Mouse (Mus musculus) bone marrow, adult 2 months (tissue): ENCODE measurements around the gene Col4a1. TPM values are rescaled to one million over a fixed set of nuclear protein-coding genes. Genes with fewer than 3 reads are reported as not detected.

Experiments
- H3K27ac ChIP-seq: fragments of 200-500 bp; 2 replicates; pipeline ENCODE4 v1.5.1; 2012; ENCODE audit warnings: low read depth, mild to moderate bottlenecking, control low read depth, inconsistent platforms, low read length; ENCODE audit not compliant: control insufficient read depth, poor library complexity, insufficient read depth
- H3K4me1 ChIP-seq: fragments of 200-500 bp; 2 replicates; pipeline ENCODE4 v1.6.1; 2011; ENCODE audit warnings: low read length; ENCODE audit not compliant: control insufficient read depth, insufficient read depth
- H3K4me3 ChIP-seq: fragments of 200-500 bp; replicated peaks from 2 replicates; pipeline ENCODE3; 2011; ENCODE audit warnings: mild to moderate bottlenecking, low read depth, low read length, control low read depth; ENCODE audit not compliant: control insufficient read depth
- CTCF ChIP-seq: fragments of 200-500 bp; IDR thresholded peaks from 2 replicates; pipeline ENCODE4 v1.5.1; 2011; ENCODE audit warnings: low read length, control low read depth; ENCODE audit not compliant: control insufficient read depth, insufficient read depth
- POLR2A ChIP-seq: fragments of 200-500 bp; IDR thresholded peaks from 2 replicates; pipeline ENCODE4 v1.6.1; 2011; ENCODE audit warnings: low read depth, mild to moderate bottlenecking, control low read depth, low read length, borderline replicate concordance; ENCODE audit not compliant: control insufficient read depth
- WGBS: fragments of 180-500 bp; shearing (Covaris S2); methylation state at CpG from one replicate; pipeline ENCODE4 v1.1.7; 2018; 5-methylcytosine and 5-hydroxymethylcytosine counted together
- polyA plus RNA-seq: library from polyadenylated mRNA; stranded (reverse); fragments of >200 nt; gene quantifications from 2 replicates; pipeline ENCODE4 v1.2.4, GENCODE M21; 2011; ENCODE audit warnings: low replicate concordance; ENCODE audit not compliant: missing spikeins, insufficient read depth, insufficient read length

The Col4a1 gene
- 6.7 and 12.7 TPM in 2 replicates for polyA plus RNA-seq

DNA sequence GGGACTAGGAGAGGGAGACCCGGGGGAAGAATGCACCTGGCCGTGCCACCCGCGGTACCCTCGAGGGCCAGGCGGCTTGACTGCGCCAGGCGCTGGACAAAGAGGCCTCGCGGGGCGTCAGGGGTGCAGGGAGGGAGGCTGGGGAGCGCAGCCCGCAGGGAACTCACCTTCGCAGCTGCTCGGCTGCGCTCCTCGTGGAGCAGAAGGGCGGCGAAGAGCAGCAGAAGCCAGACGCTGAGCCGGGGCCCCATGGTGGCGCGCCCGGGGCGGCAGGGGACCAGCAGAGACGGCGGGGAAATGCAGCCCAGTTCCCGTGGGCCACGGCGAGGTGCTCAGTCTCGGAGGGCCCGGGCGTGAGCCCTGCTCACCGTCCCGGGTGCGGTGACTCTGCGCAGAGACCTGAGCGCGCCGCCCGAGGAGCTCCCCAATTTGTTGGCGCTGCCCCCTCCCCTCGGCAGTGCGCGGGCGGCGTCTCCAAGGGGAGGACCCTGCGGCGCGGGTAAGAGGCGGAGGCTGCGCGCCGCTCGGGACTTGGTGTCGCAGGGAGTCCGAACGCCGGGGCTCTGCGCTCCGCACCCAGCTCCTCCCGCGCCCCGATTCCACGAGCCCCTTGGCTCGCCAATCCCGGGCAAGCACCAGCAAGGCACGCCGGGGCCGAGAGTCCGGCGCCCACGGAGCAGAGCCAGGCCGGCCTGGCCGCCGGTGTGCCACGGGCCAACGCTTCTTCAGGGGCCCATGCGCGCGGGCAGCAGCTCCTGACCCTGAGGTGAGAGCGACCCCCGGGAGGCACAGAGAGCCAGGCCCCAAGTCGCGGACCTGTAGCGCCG lies at the start of gene Col4a1, which contains the start of gene Col4a2:
TSS of gene Col4a1 (minus strand) at position 478 of the 827 bp plus-strand sequence.
TSS of gene Col4a2 (plus strand) at position 457 of the 827 bp plus-strand sequence.
- peak within 1 kb of the TSS; percentile 19 for H3K4me3 ChIP-seq
- no peaks in the 10 kb centered on the region for H3K4me1 ChIP-seq
- under 1% methylated on average over 86 of the region's 87 CpGs for WGBS
- no peak for TF ChIP-seq CTCF
- no peak for TF ChIP-seq POLR2A
- peak within 1 kb of the TSS; percentile 17; the same call in 1 of the 2 replicates for H3K27ac ChIP-seq

DNA sequence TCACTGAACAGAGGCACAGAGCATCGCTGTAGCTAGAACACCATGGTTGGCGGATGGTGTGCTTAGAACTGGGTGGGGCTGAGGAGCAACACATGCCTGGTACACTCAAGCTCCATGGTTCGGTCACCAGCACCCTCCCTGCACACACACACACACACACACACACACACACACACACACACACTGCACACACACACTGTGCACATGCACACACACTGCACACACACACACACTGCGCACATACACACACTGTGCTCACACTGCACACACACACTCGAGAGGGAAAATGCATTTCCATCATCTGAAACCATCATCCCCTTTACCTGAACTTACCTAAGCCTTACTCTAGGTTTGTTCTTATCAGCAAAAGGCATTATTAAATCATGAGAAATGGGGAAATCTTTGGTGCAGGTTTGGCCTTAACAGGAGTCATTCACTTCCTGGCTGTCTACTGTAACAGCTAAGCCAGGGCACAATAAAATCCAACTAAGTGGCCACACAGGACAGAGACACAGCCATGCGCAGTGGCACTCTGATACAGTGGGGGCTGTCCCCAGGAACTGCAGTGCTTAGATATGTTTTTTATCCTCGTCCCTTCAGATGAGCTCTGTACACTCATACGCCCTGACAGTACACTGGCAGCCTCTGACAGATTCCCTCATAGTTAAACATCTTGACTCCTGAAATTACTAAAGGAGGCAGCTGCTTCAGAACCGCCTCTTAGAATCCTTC lies 49.1 kb upstream of the Col4a1 start:
- H3K27ac ChIP-seq: no peak overlapping the region
- 66% methylated on average over 9 of the region's 9 CpGs for WGBS
- no peaks in the 10 kb centered on the region; the same call in 1 of the 2 replicates for H3K4me1 ChIP-seq
- no peak for TF ChIP-seq POLR2A
- TF ChIP-seq CTCF: no peak
- H3K4me3 ChIP-seq: no peak overlapping the region

DNA sequence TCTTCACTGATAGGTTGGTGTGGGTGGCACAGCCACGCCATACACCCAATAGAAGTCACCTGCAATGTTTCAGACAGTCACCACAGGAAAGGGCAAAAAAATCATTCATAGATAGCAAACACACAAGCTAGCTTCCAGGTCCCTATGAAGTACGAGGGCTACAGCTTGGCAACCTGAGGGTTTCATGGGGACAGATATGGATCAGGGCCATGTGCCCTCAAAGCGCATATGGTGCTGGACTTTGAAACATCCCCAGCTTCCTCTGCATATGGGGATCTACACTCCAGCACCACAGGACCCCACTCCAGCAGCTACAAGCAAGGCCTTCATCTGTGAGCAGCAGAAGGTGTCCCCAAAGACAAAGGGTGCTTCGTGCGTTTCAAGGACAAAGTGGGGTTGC lies 47.2 kb upstream of the Col4a1 start:
- TF ChIP-seq CTCF (no peak), POLR2A (no peak)
- no peak overlapping the region for H3K4me3 ChIP-seq
- no peak overlapping the region for H3K27ac ChIP-seq
- H3K4me1 ChIP-seq: no peaks in the 10 kb centered on the region; the same call in 1 of the 2 replicates
- WGBS: 81% methylated on average over 5 of the region's 5 CpGs

DNA sequence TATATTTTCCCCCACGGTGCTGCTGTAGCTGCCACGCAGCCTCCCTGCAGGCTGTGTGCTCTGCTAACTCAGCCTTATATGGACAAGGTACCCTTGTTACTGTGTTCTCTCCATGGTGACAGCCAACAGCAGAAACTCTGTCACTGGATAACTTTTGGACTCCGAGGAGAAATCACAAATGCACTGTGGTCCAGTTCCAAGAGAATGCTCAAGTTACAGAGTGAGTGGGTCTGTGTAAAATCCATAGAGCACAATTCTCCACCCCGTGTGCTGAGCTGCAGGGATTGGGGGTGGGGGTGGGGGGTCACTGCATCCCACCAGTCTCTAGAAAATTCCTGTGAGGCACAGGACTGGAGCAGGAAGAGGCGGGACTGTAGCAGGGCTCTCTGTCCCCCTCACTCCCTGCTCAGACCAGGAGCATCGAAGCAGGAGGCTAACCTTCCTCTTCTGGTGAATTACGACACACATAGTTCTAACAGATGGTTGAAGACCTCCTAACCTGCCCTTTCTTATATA lies 45.4 kb upstream of the Col4a1 start:
- TF ChIP-seq POLR2A: no peak
- no peak for TF ChIP-seq CTCF
- WGBS: 50% methylated on average over 7 of the region's 7 CpGs
- Histone ChIP-seq H3K4me3 (no peak overlapping the region), H3K27ac (no peak overlapping the region), H3K4me1 (no peaks in the 10 kb centered on the region; the same call in 1 of the 2 replicates)

DNA sequence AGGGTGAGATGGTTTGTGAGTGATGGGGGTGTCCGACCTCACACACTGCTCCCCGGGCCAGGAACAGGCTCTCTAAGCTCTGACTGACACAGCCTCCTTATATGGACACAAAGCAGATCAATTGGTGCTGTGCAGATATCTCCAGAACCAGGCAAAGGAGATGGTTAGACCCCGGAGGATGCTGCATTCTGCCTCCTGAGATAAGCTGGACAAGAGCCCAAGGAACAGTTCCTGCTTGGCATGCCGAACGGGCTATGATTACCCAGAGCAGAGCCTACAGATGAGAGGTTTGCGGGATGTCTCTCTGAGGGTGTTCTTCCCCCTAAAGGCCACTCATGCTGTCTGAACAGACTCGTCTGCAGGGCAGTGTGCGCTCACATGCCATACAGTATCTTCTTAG lies 44.1 kb upstream of the Col4a1 start:
- H3K4me3 ChIP-seq: no peak overlapping the region
- H3K27ac ChIP-seq: no peak overlapping the region
- TF ChIP-seq POLR2A: no peak
- TF ChIP-seq CTCF: no peak
- H3K4me1 ChIP-seq: no peaks in the 10 kb centered on the region; the same call in 1 of the 2 replicates
- WGBS: 47% methylated on average over 8 of the region's 8 CpGs

DNA sequence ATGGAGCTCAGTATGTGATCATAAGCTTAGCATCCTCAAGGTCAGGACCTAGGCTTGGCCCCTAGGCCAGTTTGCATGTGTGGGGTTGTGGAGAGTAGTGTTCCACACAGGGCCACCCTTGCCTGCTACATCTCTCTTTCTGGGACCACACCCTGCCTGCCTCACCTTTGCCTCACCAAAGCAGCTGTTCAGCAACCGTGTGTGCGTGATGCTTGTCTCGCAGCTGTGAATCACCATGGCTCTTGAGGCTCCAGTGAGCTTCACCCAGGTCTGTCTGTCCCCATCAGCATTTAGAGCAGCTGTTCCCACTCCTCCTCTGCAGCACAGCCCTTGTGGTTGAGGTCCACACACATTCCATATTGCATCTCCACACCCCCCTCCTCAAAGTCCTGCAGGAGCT lies 43.3 kb upstream of the Col4a1 start:
- no peak overlapping the region for H3K4me3 ChIP-seq
- no peaks in the 10 kb centered on the region for H3K4me1 ChIP-seq
- 84% methylated on average over 3 of the region's 3 CpGs for WGBS
- no peak for TF ChIP-seq POLR2A
- no peak for TF ChIP-seq CTCF
- no peak overlapping the region for H3K27ac ChIP-seq

DNA sequence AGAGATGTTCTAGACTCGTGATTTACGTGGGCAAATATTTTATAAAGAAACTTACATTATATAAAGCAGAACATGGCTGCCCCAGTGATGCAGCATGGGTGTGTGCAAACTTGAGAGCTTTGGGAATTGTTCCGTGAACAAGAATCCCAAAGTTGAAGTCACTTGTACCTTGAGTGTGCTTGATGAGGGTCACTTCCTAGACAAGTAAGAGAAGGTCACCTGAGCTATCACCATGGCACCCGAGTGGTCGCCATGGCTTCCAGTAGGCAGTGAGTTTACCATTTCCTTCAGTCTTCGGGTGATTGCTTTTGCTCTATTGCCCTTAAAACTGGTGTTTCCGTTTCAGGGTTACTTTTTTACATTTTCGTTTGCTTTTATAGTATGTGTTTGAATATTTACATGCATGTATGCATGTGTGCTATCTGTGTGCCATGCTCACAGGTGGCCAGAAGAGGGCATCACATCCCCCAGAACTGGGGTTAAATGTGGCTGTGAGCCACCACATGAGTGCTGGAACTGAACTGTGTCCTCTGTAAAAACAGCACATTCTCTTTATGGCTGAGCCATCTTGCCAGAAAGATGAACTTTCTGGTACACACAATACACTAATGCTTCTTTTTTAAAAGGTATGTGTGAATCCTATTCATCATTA lies 42.3 kb upstream of the Col4a1 start:
- 81% methylated on average over 8 of the region's 8 CpGs for WGBS
- peak; percentile 28; the same call in 1 of the 2 replicates for TF ChIP-seq CTCF
- TF ChIP-seq POLR2A: no peak
- no peaks in the 10 kb centered on the region for H3K4me1 ChIP-seq
- H3K4me3 ChIP-seq: no peak overlapping the region
- no peak overlapping the region for H3K27ac ChIP-seq

DNA sequence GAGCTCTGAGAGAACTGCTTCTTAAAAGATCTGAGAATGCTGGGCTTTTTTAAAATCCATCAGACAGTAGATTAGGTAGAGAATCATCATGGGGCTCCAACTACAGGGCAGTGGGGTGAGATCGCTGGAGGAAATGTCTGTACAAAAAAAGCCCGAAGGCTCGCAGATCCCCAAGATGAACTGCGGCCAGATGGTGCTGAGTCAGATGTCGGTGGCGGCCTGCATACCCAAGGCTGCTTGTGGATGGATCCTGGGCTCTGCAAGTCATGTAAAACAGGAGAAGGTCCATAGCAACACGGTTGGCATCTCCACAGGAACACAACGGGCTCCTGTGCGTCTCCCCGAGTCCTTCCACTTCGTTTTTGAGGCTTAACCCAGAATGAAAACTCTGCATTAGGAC lies 39.9 kb upstream of the Col4a1 start:
- 23% methylated on average over 11 of the region's 11 CpGs for WGBS

More for the DNA sequence above, 39.9 kb upstream of the Col4a1 start:
- no peak overlapping the region for H3K27ac ChIP-seq
- no peaks in the 10 kb centered on the region for H3K4me1 ChIP-seq
- H3K4me3 ChIP-seq: no peak overlapping the region
- TF ChIP-seq CTCF (no peak), POLR2A (no peak)
